Mouse (Mus musculus): Measurements from ENCODE around the gene Slc35f1. TPM values are rescaled to one million over a fixed set of nuclear protein-coding genes. Genes with fewer than 3 reads are reported as not detected.

Slc35f1 gene
- polyA plus RNA-seq, 1 experiment, result not detected

DNA sequence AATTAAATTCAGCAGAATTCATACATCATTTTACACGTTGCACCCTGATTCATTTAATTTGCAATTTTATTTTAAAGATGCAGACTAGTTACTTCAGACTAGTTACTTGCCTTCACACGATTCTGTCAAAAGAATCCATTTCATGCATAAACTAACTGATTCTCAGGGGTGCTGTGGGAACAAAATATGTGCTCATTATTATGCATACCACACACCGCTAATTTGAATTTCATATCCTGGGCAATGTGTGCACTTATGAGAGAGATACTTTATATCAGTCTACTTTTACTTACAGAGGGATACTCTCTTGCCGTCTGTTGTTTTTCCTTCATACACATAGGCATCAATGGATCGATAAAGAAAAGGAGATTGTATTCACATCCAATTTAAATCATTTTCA is 228.4 kb downstream of the Slc35f1 start:
- no peak overlapping the region for H3K27ac ChIP-seq (ENCODE audit: control insufficient read depth, insufficient read depth, low read depth, low read length, poor library complexity)
- WGBS, result 76% methylated on average over 5 of the region's 5 CpGs
- TF ChIP-seq POLR2A (IDR thresholded peaks at IDR 0.05; ENCODE audit: borderline replicate concordance, control insufficient read depth, low read depth, low read length) (no peak), CTCF (IDR thresholded peaks at IDR 0.05; ENCODE audit: control insufficient read depth, insufficient read depth, low read length) (no peak)
- H3K4me3 ChIP-seq (replicated peaks; ENCODE audit: control insufficient read depth, low read depth, low read length), result no peak overlapping the region
- no peaks in the 10 kb centered on the region for H3K4me1 ChIP-seq (ENCODE audit: control insufficient read depth, insufficient read depth, low read length)

- H3K27ac ChIP-seq (ENCODE audit: control insufficient read depth, insufficient read depth, low read depth, low read length, poor library complexity), result no peak overlapping the region
- no peak overlapping the region for H3K4me3 ChIP-seq (replicated peaks; ENCODE audit: control insufficient read depth, low read depth, low read length)
- H3K4me1 ChIP-seq (ENCODE audit: control insufficient read depth, insufficient read depth, low read length), result no peaks in the 10 kb centered on the region
- TF ChIP-seq CTCF (IDR thresholded peaks at IDR 0.05; ENCODE audit: control insufficient read depth, insufficient read depth, low read length) (no peak), POLR2A (IDR thresholded peaks at IDR 0.05; ENCODE audit: borderline replicate concordance, control insufficient read depth, low read depth, low read length) (no peak)
- 77% methylated on average over 8 of the region's 8 CpGs for WGBS
Observed at GRCm38 (mm10) chr10:52923143-52923542, 232.8 kb downstream of the Slc35f1 start.

DNA sequence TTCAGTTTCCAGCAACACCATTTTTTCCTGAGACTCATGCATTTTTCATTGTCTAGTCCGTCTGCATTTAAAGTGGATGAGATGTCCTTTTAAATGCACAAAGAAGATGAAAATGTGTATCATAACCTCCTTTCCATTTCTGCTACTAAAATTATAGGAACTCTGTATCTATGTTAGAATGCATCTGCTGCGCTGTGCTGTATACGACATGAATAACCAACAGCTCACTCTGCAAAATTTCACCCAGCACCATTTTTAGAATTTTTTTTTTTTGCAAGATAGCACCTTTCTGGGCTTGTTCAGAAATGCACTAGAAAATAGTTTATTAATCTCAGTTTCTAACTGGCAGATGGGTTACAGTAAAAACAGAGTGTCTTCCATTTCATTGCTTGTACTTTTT is 236.0 kb downstream of the Slc35f1 start:
- 82% methylated on average over 3 of the region's 3 CpGs for WGBS
- Histone ChIP-seq H3K27ac (ENCODE audit: control insufficient read depth, insufficient read depth, low read depth, low read length, poor library complexity) (no peak overlapping the region), H3K4me1 (ENCODE audit: control insufficient read depth, insufficient read depth, low read length) (no peaks in the 10 kb centered on the region), H3K4me3 (replicated peaks; ENCODE audit: control insufficient read depth, low read depth, low read length) (no peak overlapping the region)
- TF ChIP-seq CTCF (IDR thresholded peaks at IDR 0.05; ENCODE audit: control insufficient read depth, insufficient read depth, low read length), result no peak
- no peak for TF ChIP-seq POLR2A (IDR thresholded peaks at IDR 0.05; ENCODE audit: borderline replicate concordance, control insufficient read depth, low read depth, low read length)

DNA sequence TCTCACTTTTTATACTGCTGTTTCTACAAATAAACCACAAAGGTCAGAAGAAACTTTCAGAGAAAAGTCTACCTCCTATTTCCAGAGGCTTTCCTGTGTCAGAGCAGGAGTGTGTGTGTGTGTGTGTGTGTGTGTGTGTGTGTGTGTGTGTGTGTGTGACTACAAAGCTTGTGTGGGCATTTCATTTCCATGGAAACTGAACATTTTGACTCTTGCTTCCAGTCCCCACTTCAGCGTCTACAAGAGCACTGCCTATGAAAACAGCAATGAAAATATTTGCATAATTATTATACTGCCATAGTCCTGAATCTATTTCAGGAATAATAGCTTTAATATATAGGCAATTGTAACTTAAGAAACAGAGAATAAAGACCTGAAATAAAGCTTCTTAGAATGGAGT is 241.8 kb downstream of the Slc35f1 start:
- no peak overlapping the region for H3K4me3 ChIP-seq (replicated peaks; ENCODE audit: control insufficient read depth, low read depth, low read length)
- H3K27ac ChIP-seq (ENCODE audit: control insufficient read depth, insufficient read depth, low read depth, low read length, poor library complexity), result no peak overlapping the region
- TF ChIP-seq CTCF (IDR thresholded peaks at IDR 0.05; ENCODE audit: control insufficient read depth, insufficient read depth, low read length) (no peak), POLR2A (IDR thresholded peaks at IDR 0.05; ENCODE audit: borderline replicate concordance, control insufficient read depth, low read depth, low read length) (no peak)
- 70% methylated on average over 1 of the region's 1 CpGs for WGBS
- no peaks in the 10 kb centered on the region for H3K4me1 ChIP-seq (ENCODE audit: control insufficient read depth, insufficient read depth, low read length)

GRCm38 (mm10) chr10:52934615-52935014 is 244.3 kb downstream of the Slc35f1 start:
- Histone ChIP-seq H3K4me3 (replicated peaks; ENCODE audit: control insufficient read depth, low read depth, low read length) (no peak overlapping the region), H3K4me1 (ENCODE audit: control insufficient read depth, insufficient read depth, low read length) (no peaks in the 10 kb centered on the region), H3K27ac (ENCODE audit: control insufficient read depth, insufficient read depth, low read depth, low read length, poor library complexity) (no peak overlapping the region)
- no peak for TF ChIP-seq CTCF (IDR thresholded peaks at IDR 0.05; ENCODE audit: control insufficient read depth, insufficient read depth, low read length)
- no peak for TF ChIP-seq POLR2A (IDR thresholded peaks at IDR 0.05; ENCODE audit: borderline replicate concordance, control insufficient read depth, low read depth, low read length)

GRCm38 (mm10) chr10:52940111-52940830 is 249.9 kb downstream of the Slc35f1 start:
- Histone ChIP-seq H3K27ac (ENCODE audit: control insufficient read depth, insufficient read depth, low read depth, low read length, poor library complexity) (no peak overlapping the region), H3K4me1 (ENCODE audit: control insufficient read depth, insufficient read depth, low read length) (no peaks in the 10 kb centered on the region), H3K4me3 (replicated peaks; ENCODE audit: control insufficient read depth, low read depth, low read length) (no peak overlapping the region)
- WGBS, result 75% methylated on average over 1 of the region's 1 CpGs
- TF ChIP-seq POLR2A (IDR thresholded peaks at IDR 0.05; ENCODE audit: borderline replicate concordance, control insufficient read depth, low read depth, low read length) (no peak), CTCF (IDR thresholded peaks at IDR 0.05; ENCODE audit: control insufficient read depth, insufficient read depth, low read length) (no peak)

DNA sequence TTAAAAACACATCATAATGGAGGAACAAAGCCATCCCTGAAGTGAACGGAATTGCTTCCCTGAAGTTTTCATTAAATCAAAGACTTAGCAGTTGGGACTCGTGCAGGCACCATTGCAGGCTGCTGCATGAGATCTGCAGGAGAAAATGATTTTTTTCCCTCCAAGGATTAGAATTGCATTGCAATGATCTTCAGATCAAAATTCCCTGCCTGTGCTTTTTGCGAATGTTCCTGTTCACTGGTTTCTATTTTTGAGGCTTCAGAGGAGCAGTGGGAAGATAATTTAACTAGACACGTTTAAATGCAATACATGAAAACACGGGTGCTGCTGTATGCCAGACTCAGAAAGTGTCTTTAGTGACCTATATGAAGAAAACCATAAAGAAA is 250.5 kb downstream of the Slc35f1 start:
- 73% methylated on average over 5 of the region's 5 CpGs for WGBS
- TF ChIP-seq CTCF (IDR thresholded peaks at IDR 0.05; ENCODE audit: control insufficient read depth, insufficient read depth, low read length) (no peak), POLR2A (IDR thresholded peaks at IDR 0.05; ENCODE audit: borderline replicate concordance, control insufficient read depth, low read depth, low read length) (no peak)
- Histone ChIP-seq H3K4me3 (replicated peaks; ENCODE audit: control insufficient read depth, low read depth, low read length) (no peak overlapping the region), H3K4me1 (ENCODE audit: control insufficient read depth, insufficient read depth, low read length) (no peaks in the 10 kb centered on the region), H3K27ac (ENCODE audit: control insufficient read depth, insufficient read depth, low read depth, low read length, poor library complexity) (no peak overlapping the region)

- TF ChIP-seq POLR2A (IDR thresholded peaks at IDR 0.05; ENCODE audit: borderline replicate concordance, control insufficient read depth, low read depth, low read length), result no peak
- no peak for TF ChIP-seq CTCF (IDR thresholded peaks at IDR 0.05; ENCODE audit: control insufficient read depth, insufficient read depth, low read length)
- 12% methylated on average over 3 of the region's 3 CpGs for WGBS
- H3K4me3 ChIP-seq (replicated peaks; ENCODE audit: control insufficient read depth, low read depth, low read length), result no peak overlapping the region
- no peak overlapping the region for H3K27ac ChIP-seq (ENCODE audit: control insufficient read depth, insufficient read depth, low read depth, low read length, poor library complexity)
- no peaks in the 10 kb centered on the region for H3K4me1 ChIP-seq (ENCODE audit: control insufficient read depth, insufficient read depth, low read length)
Observed at GRCm38 (mm10) chr10:52952581-52952980, 262.2 kb downstream of the Slc35f1 start.

- Histone ChIP-seq H3K27ac (ENCODE audit: control insufficient read depth, insufficient read depth, low read depth, low read length, poor library complexity) (no peak overlapping the region), H3K4me3 (replicated peaks; ENCODE audit: control insufficient read depth, low read depth, low read length) (no peak overlapping the region), H3K4me1 (ENCODE audit: control insufficient read depth, insufficient read depth, low read length) (no peaks in the 10 kb centered on the region)
- no peak for TF ChIP-seq POLR2A (IDR thresholded peaks at IDR 0.05; ENCODE audit: borderline replicate concordance, control insufficient read depth, low read depth, low read length)
- no peak for TF ChIP-seq CTCF (IDR thresholded peaks at IDR 0.05; ENCODE audit: control insufficient read depth, insufficient read depth, low read length)
- 72% methylated on average over 4 of the region's 4 CpGs for WGBS
Observed at GRCm38 (mm10) chr10:52956728-52957127, 266.4 kb downstream of the Slc35f1 start.

All from bone marrow, adult 2 months (tissue).